Mouse (Mus musculus) hindbrain, embryonic 16.5 days (tissue): Measurements from ENCODE around the gene Abhd14b. TPM values are rescaled to one million over a fixed set of nuclear protein-coding genes. Genes with fewer than 3 reads are reported as not detected.

Experiments
- ATAC-seq: fragments of 200-750 bp; cut with Nextera tagmentation; 2 replicates; pipeline ENCODE4 v1.8.0; 2017; ENCODE audit warnings: moderate TSS enrichment, moderate library complexity
- H3K27ac ChIP-seq: fragments of 300-500 bp; sonication (generic); 2 replicates; pipeline ENCODE4 v1.5.1; 2014; ENCODE audit warnings: low read depth, mild to moderate bottlenecking, control low read depth, low read length, moderate library complexity
- H3K27me3 ChIP-seq: fragments of 300-500 bp; sonication (generic); replicated peaks from 2 replicates; pipeline ENCODE4 v1.6.1; 2014; ENCODE audit warnings: low read length; ENCODE audit not compliant: control insufficient read depth, insufficient read depth
- H3K36me3 ChIP-seq: fragments of 300-500 bp; sonication (generic); 2 replicates; pipeline ENCODE4 v1.6.1; 2014; ENCODE audit warnings: mild to moderate bottlenecking, low read length, moderate library complexity, mixed read lengths; ENCODE audit not compliant: control insufficient read depth, insufficient read depth
- H3K4me1 ChIP-seq: fragments of 300-500 bp; sonication (generic); 2 replicates; pipeline ENCODE4 v1.6.1; 2014; ENCODE audit warnings: low read depth, low read length; ENCODE audit not compliant: control insufficient read depth, insufficient read depth
- H3K4me2 ChIP-seq: fragments of 300-500 bp; sonication (generic); 2 replicates; pipeline ENCODE4 v1.6.1; 2014; ENCODE audit warnings: mild to moderate bottlenecking, low read length, control low read depth, moderate library complexity
- H3K4me3 ChIP-seq: fragments of 300-500 bp; sonication (generic); 2 replicates; pipeline ENCODE4 v1.5.1; 2014; ENCODE audit warnings: mild to moderate bottlenecking, low read length, control low read depth, moderate library complexity
- H3K9ac ChIP-seq: fragments of 300-500 bp; sonication (generic); 2 replicates; pipeline ENCODE4 v1.6.1; 2014; ENCODE audit warnings: low read depth, mild to moderate bottlenecking, control low read depth, low read length, moderate library complexity
- H3K9me3 ChIP-seq: fragments of 300-500 bp; sonication (generic); 2 replicates; pipeline ENCODE4 v1.6.1; 2014; ENCODE audit warnings: mild to moderate bottlenecking, low read length, moderate library complexity; ENCODE audit not compliant: control insufficient read depth
- WGBS: fragments of 180-500 bp; shearing (Covaris S2); extraction: QIAGEN DNeasy Blood & Tissue Kit; methylation state at CpG from one replicate; pipeline ENCODE4 v1.1.7; 2014; 5-methylcytosine and 5-hydroxymethylcytosine counted together
- polyA plus RNA-seq: library from polyadenylated mRNA; unstranded; fragments of >200 nt; fragmentation: Nextera tagmentation; extraction: Ambion mirVana; gene quantifications from 2 replicates; pipeline ENCODE4 v1.2.1, GENCODE M21; 2015

The Abhd14b gene
- polyA plus RNA-seq, 1 experiment from 2014 or later = 13.2 TPM

DNA sequence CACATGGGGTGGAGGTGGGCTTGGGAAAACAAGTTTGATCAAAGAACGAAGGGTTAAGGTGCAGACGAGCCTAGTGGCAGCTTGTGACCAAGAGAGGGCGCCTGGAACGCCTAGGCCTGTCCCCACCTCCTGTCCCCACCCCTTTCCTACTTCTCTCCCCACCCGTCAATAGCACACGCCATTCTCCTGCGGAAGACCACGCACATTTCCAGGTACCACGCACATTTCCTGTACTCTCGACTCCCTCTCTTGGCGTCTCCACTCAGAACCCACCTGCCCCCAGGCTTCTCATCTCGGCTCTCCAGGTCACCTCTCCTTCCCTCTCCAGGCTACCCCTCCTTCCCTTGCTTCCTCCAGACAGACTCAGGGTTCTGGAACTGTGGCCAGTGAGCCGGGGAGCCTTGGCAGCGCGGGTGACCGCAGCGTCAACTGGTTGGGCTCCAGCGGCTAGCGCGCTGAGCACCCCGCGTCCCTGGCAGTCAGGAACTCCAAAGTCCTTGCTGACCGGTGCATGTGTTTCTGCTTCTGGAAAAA, 1.3 kb downstream of the Abhd14b start:
- Histone ChIP-seq H3K4me3 (peak overlapping the region; percentile 47), H3K36me3 (no peaks in the 10 kb centered on the region), H3K4me1 (peaks cover 38% of the 10 kb centered on the region), H3K4me2 (peak overlapping the region; percentile 80), H3K27me3 (no peaks in the 10 kb centered on the region), H3K9ac (peak overlapping the region; percentile 69), H3K27ac (peak overlapping the region; percentile 74), H3K9me3 (no peaks in the 10 kb centered on the region)
- ATAC-seq = peak; percentile 68
- 1% methylated on average over 23 of the region's 23 CpGs for WGBS

DNA sequence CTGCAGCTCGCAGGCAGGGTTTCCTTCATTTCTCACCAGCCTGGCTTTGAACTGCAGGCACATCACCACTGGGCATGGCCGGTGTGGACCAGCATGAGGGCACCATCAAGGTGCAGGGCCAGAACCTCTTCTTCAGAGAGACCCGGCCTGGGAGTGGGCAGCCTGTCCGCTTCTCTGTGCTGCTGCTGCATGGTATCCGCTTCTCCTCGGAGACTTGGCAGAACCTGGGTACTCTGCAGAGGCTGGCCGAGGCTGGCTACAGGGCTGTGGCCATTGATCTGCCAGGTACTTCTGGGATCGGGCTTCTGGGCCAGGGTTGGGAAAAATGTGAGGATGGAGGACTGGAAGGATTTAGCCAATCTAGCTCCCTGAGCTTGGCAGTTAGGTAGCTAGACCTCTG, 2.7 kb downstream of the Abhd14b start:
- whole genome bisulfite sequencing = 91% methylated on average over 8 of the region's 8 CpGs
- no peaks in the 10 kb centered on the region for H3K36me3 ChIP-seq
- H3K4me3 ChIP-seq = no peak overlapping the region
- H3K27ac ChIP-seq = no peak overlapping the region
- no peaks in the 10 kb centered on the region for H3K9me3 ChIP-seq
- no peaks in the 10 kb centered on the region for H3K27me3 ChIP-seq
- H3K4me2 ChIP-seq = no peak overlapping the region
- no peak overlapping the region for H3K9ac ChIP-seq
- H3K4me1 ChIP-seq = peaks cover 40% of the 10 kb centered on the region
- ATAC-seq = no peak

- Histone ChIP-seq H3K4me1 (peaks cover 47% of the 10 kb centered on the region), H3K9ac (no peak overlapping the region), H3K36me3 (no peaks in the 10 kb centered on the region), H3K4me3 (no peak overlapping the region), H3K27ac (no peak overlapping the region), H3K27me3 (no peaks in the 10 kb centered on the region), H3K4me2 (no peak overlapping the region), H3K9me3 (no peaks in the 10 kb centered on the region)
- 27% methylated on average over 9 of the region's 9 CpGs for WGBS
- no peak for ATAC-seq
Measured at GRCm38 (mm10) chr9:106450661-106451060, 3.4 kb downstream of the Abhd14b start.

GRCm38 (mm10) chr9:106451298-106451697, 4.0 kb downstream of the Abhd14b start:
- H3K4me2 ChIP-seq = no peak overlapping the region
- H3K27ac ChIP-seq = no peak overlapping the region
- H3K36me3 ChIP-seq = no peaks in the 10 kb centered on the region
- no peaks in the 10 kb centered on the region for H3K27me3 ChIP-seq
- H3K9me3 ChIP-seq = no peaks in the 10 kb centered on the region
- no peak overlapping the region for H3K4me3 ChIP-seq
- no peak for ATAC-seq
- 79% methylated on average over 11 of the region's 11 CpGs for WGBS
- peaks cover 48% of the 10 kb centered on the region for H3K4me1 ChIP-seq
- no peak overlapping the region for H3K9ac ChIP-seq

DNA sequence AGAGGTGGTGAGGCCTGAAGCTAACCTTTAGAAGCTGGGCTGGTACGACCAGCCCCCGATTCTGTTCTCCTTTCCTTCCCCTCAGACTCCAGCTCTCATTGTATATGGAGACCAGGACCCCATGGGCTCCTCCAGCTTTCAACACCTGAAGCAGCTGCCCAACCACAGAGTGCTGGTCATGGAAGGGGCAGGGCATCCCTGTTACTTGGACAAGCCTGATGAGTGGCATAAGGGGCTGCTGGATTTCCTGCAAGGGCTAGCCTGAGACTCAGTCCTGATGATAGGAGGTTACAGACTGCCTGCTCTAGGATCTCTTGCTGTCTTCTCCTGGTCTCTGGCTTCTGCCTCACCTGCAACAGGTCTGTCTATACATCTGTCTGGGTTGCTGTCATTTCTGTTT, 4.6 kb downstream of the Abhd14b start:
- no peak overlapping the region for H3K4me3 ChIP-seq
- no peak overlapping the region for H3K27ac ChIP-seq
- H3K27me3 ChIP-seq = no peaks in the 10 kb centered on the region
- no peak for ATAC-seq
- no peaks in the 10 kb centered on the region for H3K9me3 ChIP-seq
- peak overlapping the region; percentile 0; the same call in 1 of the 2 replicates for H3K9ac ChIP-seq
- WGBS = 58% methylated on average over 2 of the region's 2 CpGs
- H3K36me3 ChIP-seq = no peaks in the 10 kb centered on the region
- peaks cover 48% of the 10 kb centered on the region for H3K4me1 ChIP-seq
- no peak overlapping the region for H3K4me2 ChIP-seq

- H3K4me1 ChIP-seq = peaks cover 50% of the 10 kb centered on the region
- ATAC-seq = no peak
- H3K27me3 ChIP-seq = no peaks in the 10 kb centered on the region
- peak overlapping the region; percentile 12; the same call in 1 of the 2 replicates for H3K27ac ChIP-seq
- no peaks in the 10 kb centered on the region for H3K9me3 ChIP-seq
- peak overlapping the region; percentile 62 for H3K4me2 ChIP-seq
- H3K36me3 ChIP-seq = no peaks in the 10 kb centered on the region
- whole genome bisulfite sequencing = 25% methylated on average over 6 of the region's 6 CpGs
- peak overlapping the region; percentile 73 for H3K4me3 ChIP-seq
- H3K9ac ChIP-seq = peak overlapping the region; percentile 93; the same call in 1 of the 2 replicates
Measured at GRCm38 (mm10) chr9:106452351-106452750, 5.1 kb downstream of the Abhd14b start.

GRCm38 (mm10) chr9:106452821-106453220, 5.6 kb downstream of the Abhd14b start:
- WGBS = 3% methylated on average over 7 of the region's 7 CpGs
- Histone ChIP-seq H3K4me3 (peak overlapping the region; percentile 73), H3K27me3 (no peaks in the 10 kb centered on the region), H3K4me1 (peaks cover 53% of the 10 kb centered on the region), H3K9ac (peak overlapping the region; percentile 93), H3K4me2 (peak overlapping the region; percentile 62), H3K9me3 (no peaks in the 10 kb centered on the region), H3K27ac (peak overlapping the region; percentile 92), H3K36me3 (no peaks in the 10 kb centered on the region)
- ATAC-seq = peak; percentile 1; the same call in 1 of the 2 replicates

- H3K4me2 ChIP-seq = peak within 1 kb of the TSS; percentile 62
- peak; percentile 63 for ATAC-seq
- H3K9ac ChIP-seq = peak within 1 kb of the TSS; percentile 93
- H3K27me3 ChIP-seq = no peaks in the 10 kb centered on the region
- H3K36me3 ChIP-seq = no peaks in the 10 kb centered on the region
- H3K4me1 ChIP-seq = peaks cover 52% of the 10 kb centered on the region
- 0% methylated on average over 22 of the region's 74 CpGs for WGBS
- no peaks in the 10 kb centered on the region for H3K9me3 ChIP-seq
- H3K4me3 ChIP-seq = peak within 1 kb of the TSS; percentile 73
- H3K27ac ChIP-seq = peak within 1 kb of the TSS; percentile 92
Measured at GRCm38 (mm10) chr9:106453271-106454070, 6.2 kb downstream of the Abhd14b start, which contains the start of gene Pcbp4. Gene Pcbp4 (plus strand): TSS chr9:106453291.

- H3K27me3 ChIP-seq = no peaks in the 10 kb centered on the region
- 3% methylated on average over 13 of the region's 20 CpGs for WGBS
- peaks cover 49% of the 10 kb centered on the region for H3K4me1 ChIP-seq
- H3K27ac ChIP-seq = peak overlapping the region; percentile 92
- peak overlapping the region; percentile 93 for H3K9ac ChIP-seq
- H3K36me3 ChIP-seq = no peaks in the 10 kb centered on the region
- peak overlapping the region; percentile 73 for H3K4me3 ChIP-seq
- peak overlapping the region; percentile 62 for H3K4me2 ChIP-seq
- ATAC-seq = peak; percentile 15
- H3K9me3 ChIP-seq = no peaks in the 10 kb centered on the region
Measured at GRCm38 (mm10) chr9:106454071-106454761, 7.0 kb downstream of the Abhd14b start.
